Mouse (Mus musculus) midbrain, embryonic 15.5 days (tissue): ENCODE results near the gene Slc7a5. TPM values are rescaled to one million over a fixed set of nuclear protein-coding genes. Genes with fewer than 3 reads are reported as not detected.

Experiments used
- ATAC-seq: fragments of 200-750 bp; cut with Nextera tagmentation; replicated peaks from 2 replicates; pipeline ENCODE4 v1.8.0; 2017; ENCODE audit warnings: moderate TSS enrichment
- H3K27ac ChIP-seq: fragments of 300-500 bp; sonication (generic); 2 replicates; pipeline ENCODE4 v1.5.1; 2015; ENCODE audit warnings: mild to moderate bottlenecking, inconsistent platforms
- H3K27me3 ChIP-seq: fragments of 300-500 bp; sonication (generic); replicated peaks from 2 replicates; pipeline ENCODE4 v1.6.1; 2015; ENCODE audit warnings: inconsistent platforms
- H3K36me3 ChIP-seq: fragments of 300-500 bp; sonication (generic); replicated peaks from 2 replicates; pipeline ENCODE4 v1.6.1; 2015; ENCODE audit warnings: inconsistent platforms
- H3K4me1 ChIP-seq: fragments of 300-500 bp; sonication (generic); 2 replicates; pipeline ENCODE4 v1.6.1; 2015; ENCODE audit warnings: inconsistent platforms
- H3K4me2 ChIP-seq: fragments of 300-500 bp; sonication (generic); 2 replicates; pipeline ENCODE4 v1.6.1; 2015; ENCODE audit warnings: inconsistent platforms, mild to moderate bottlenecking, moderate library complexity
- H3K4me3 ChIP-seq: fragments of 300-500 bp; sonication (generic); 2 replicates; pipeline ENCODE4 v1.5.1; 2015; ENCODE audit warnings: mild to moderate bottlenecking, inconsistent platforms
- H3K9ac ChIP-seq: fragments of 300-500 bp; sonication (generic); 2 replicates; pipeline ENCODE4 v1.6.1; 2015; ENCODE audit warnings: mild to moderate bottlenecking, inconsistent platforms
- H3K9me3 ChIP-seq: fragments of 300-500 bp; sonication (generic); 2 replicates; pipeline ENCODE4 v1.6.1; 2016; ENCODE audit warnings: inconsistent platforms
- WGBS: fragments of 180-500 bp; shearing (Covaris S2); methylation state at CpG from one replicate; pipeline ENCODE4 v1.1.7; 2015; ENCODE audit warnings: mixed read lengths; 5-methylcytosine and 5-hydroxymethylcytosine counted together
- polyA plus RNA-seq: library from polyadenylated mRNA; unstranded; fragments of >200 nt; fragmentation: Nextera tagmentation; extraction: Ambion mirVana; gene quantifications from 2 replicates; pipeline ENCODE4 v1.2.1, GENCODE M21; 2015

The Slc7a5 gene
- polyA plus RNA-seq, 1 experiment from 2014 or later: 55.5 TPM

DNA sequence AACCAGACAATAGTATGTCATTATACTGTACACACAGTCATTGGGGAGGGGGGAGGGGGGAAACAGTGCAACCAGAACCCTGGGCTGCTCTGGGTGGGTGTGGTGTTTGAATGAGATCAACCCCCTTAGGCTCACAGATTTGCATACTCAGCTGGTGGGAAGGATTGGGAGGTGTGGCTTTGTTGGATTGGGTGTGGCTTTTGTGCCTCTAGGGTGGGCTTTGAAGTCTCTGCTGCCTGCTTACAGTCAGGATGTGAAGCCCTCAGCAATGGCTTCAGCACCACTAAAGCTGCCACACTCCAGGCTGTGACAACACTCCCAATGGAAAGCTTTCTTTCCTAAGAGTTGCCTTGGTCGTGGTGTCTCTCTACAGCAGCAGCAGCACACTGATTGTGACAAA is 19.9 kb downstream of the Slc7a5 start:
- Histone ChIP-seq H3K27ac (no peak overlapping the region), H3K36me3 (peaks cover 7% of the 10 kb centered on the region), H3K4me2 (no peak overlapping the region), H3K9ac (no peak overlapping the region), H3K4me1 (no peaks in the 10 kb centered on the region), H3K27me3 (no peaks in the 10 kb centered on the region), H3K4me3 (no peak overlapping the region), H3K9me3 (no peaks in the 10 kb centered on the region)
- no peak for ATAC-seq
- WGBS: 59% methylated on average over 1 of the region's 1 CpGs

DNA sequence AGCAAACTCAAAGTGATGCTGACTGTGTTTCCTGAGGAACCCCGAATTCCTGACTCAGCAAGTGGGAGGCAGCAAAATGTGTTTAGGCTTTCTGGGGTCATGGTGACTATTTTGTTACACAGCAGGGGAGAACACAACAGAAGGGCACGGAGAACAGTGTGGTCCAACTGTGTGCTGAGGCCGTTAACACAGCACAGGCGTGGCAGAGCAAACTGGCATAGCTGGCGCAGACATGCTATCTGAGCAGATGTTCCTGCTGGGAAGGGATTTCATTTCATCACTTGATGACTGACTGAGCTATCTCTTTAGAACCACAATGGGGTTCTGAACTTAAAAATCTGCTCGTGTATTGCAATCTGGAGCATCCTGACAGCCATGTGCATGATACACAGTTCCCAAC is 22.1 kb downstream of the Slc7a5 start:
- H3K4me1 ChIP-seq: no peaks in the 10 kb centered on the region
- no peak for ATAC-seq
- no peaks in the 10 kb centered on the region for H3K9me3 ChIP-seq
- peaks cover 7% of the 10 kb centered on the region for H3K36me3 ChIP-seq
- WGBS: 80% methylated on average over 6 of the region's 6 CpGs
- H3K4me2 ChIP-seq: no peak overlapping the region
- no peak overlapping the region for H3K4me3 ChIP-seq
- no peaks in the 10 kb centered on the region for H3K27me3 ChIP-seq
- H3K27ac ChIP-seq: no peak overlapping the region
- no peak overlapping the region for H3K9ac ChIP-seq

DNA sequence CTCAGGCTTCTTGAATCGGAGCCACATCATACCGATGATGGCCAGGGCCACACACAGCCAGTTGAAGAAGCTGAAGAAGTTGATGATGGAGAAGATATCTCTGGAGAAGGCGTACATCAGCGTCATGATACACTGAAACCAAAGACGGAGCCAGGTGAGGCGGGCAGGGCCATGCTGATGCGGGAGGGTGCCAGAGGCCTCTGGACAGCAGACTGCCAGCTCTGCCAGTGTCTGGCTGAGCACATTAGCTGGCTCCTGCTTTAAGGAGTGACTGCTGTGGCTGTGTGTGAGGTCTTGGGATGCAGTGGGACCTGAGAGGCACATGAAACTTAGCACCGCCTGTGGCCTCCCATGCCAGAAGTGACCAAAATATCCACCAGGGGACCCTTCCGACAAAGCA is 22.5 kb downstream of the Slc7a5 start:
- Histone ChIP-seq H3K27ac (no peak overlapping the region), H3K9me3 (no peaks in the 10 kb centered on the region), H3K9ac (no peak overlapping the region), H3K27me3 (no peaks in the 10 kb centered on the region), H3K4me3 (no peak overlapping the region), H3K4me1 (no peaks in the 10 kb centered on the region), H3K36me3 (peaks cover 7% of the 10 kb centered on the region), H3K4me2 (no peak overlapping the region)
- ATAC-seq: no peak
- WGBS: 97% methylated on average over 9 of the region's 9 CpGs

DNA sequence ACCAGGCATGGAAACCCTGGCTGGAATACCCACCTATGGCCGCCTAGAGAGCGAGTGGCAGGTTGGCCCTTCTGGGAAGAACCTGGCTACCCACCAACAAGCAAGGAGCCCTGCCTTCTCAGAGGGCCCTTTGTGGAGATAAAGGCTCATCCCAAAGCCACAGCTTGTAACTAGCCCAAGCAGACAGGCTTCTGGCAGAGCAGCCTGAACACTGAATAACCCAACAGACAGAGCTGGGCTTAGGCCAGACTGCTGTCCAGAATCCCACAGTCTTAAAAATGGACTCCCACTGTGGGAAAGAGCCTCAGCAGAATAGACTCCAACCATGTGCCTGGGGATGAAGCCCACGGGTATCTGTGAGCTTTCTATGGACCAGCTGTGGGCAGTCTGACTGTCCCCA is 23.3 kb downstream of the Slc7a5 start:
- 89% methylated on average over 3 of the region's 3 CpGs for WGBS
- Histone ChIP-seq H3K9me3 (no peaks in the 10 kb centered on the region), H3K4me3 (no peak overlapping the region), H3K4me1 (no peaks in the 10 kb centered on the region), H3K27ac (no peak overlapping the region), H3K4me2 (no peak overlapping the region), H3K36me3 (peaks cover 7% of the 10 kb centered on the region), H3K27me3 (no peaks in the 10 kb centered on the region), H3K9ac (no peak overlapping the region)
- no peak for ATAC-seq

DNA sequence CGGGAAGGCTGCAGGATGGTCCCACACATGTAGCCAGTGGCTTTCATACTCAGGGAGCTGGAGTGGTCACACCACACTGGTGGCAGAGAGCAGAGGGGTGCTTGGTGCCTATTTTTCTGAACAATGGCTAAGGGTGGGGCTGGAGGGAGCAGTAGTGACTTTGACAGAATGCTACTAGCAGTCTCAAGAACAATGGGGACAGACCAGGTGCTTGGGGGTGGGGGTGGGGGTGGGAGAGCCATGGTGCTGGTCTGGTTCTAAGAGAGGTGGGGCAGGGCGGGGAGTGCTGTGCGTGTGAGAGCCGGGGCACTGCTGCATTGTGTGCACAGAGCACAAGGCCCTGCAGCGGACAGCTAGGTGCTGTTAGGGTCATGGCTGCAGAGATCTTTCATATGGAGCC is 25.6 kb downstream of the Slc7a5 start:
- ATAC-seq: no peak
- Histone ChIP-seq H3K4me3 (no peak overlapping the region), H3K4me2 (no peak overlapping the region), H3K4me1 (no peaks in the 10 kb centered on the region), H3K27ac (no peak overlapping the region), H3K27me3 (no peaks in the 10 kb centered on the region), H3K36me3 (peaks cover 7% of the 10 kb centered on the region), H3K9ac (no peak overlapping the region), H3K9me3 (no peaks in the 10 kb centered on the region)
- 91% methylated on average over 5 of the region's 5 CpGs for WGBS

DNA sequence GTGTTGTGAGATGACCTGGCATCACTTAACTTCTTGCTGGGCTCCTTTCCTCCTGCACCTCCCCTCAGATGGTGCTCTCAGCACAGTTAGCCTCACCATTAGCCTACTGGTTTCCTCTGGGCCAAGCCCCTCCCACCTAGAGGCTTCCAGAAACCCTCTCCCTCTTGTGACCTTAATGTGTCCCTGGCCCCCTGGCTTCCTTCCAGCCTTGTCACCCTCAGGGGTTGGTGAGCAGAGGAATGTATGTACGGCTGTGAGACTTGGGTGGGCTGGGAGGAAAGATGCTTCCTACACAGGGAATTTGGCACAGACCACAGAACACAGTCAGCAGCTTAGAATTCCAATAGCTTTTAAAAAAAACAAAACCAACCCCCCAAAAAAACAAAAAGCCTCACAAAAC is 26.7 kb downstream of the Slc7a5 start:
- no peaks in the 10 kb centered on the region for H3K27me3 ChIP-seq
- peaks cover 3% of the 10 kb centered on the region for H3K36me3 ChIP-seq
- no peaks in the 10 kb centered on the region for H3K4me1 ChIP-seq
- H3K9me3 ChIP-seq: no peaks in the 10 kb centered on the region
- 63% methylated on average over 1 of the region's 1 CpGs for WGBS
- ATAC-seq: no peak
- H3K4me3 ChIP-seq: no peak overlapping the region
- no peak overlapping the region for H3K27ac ChIP-seq
- no peak overlapping the region for H3K4me2 ChIP-seq
- no peak overlapping the region for H3K9ac ChIP-seq

DNA sequence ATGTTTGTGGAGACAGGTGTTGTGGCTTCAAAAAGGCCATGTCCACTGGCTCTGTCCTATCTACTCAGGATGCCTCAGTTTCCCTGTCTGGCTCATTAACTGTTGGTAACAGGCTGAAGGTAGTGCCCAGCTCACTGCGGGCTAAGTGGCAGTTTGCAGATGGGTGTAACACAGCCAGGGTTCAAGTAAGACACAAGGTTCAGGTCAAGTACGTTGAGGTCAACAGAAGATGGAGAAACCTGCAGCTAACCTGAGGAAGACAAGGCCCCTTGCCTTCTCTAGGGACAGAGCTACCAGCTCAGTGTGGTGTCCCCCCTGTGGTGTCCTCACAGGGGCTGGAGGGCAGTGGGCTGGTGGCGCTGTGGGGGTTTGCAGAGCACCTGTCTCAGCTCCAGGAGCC is 27.8 kb downstream of the Slc7a5 start:
- Histone ChIP-seq H3K4me3 (no peak overlapping the region), H3K9ac (no peak overlapping the region), H3K27ac (no peak overlapping the region), H3K36me3 (no peaks in the 10 kb centered on the region; the same call in 1 of the 2 replicates), H3K27me3 (no peaks in the 10 kb centered on the region), H3K4me2 (no peak overlapping the region), H3K4me1 (no peaks in the 10 kb centered on the region), H3K9me3 (no peaks in the 10 kb centered on the region)
- ATAC-seq: no peak
- 81% methylated on average over 3 of the region's 3 CpGs for WGBS

DNA sequence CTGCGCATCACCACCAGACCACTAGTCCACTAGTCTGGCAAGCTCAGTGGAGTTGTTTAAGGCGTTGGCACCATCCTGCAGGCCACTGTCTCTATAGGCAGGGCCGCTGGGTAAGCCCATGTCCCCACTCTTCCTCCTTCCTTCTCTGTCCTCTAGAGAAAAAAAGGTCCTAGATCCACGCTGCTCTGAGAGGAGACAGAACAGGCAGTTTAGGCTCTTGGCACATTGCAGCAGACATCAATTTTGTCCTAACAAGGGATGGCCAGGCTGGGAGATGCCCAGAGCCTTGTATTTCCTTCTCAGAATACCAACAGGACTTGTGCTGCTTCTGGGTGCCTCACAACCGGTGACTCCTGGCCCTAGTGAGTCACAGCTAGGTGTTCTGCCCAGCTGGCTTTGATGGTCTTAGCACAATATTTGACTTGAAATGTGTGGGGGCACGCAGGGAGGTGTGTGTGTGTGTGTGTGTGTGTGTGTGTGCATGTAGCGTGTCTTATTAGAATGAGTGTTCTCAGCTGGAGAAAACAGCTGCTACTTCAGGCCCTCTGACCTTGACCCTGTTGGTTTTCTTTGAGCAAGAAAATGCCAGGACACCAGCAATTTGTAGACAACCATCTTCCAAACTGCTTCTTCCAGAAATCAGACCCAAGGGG is 29.5 kb downstream of the Slc7a5 start:
- no peaks in the 10 kb centered on the region for H3K27me3 ChIP-seq
- WGBS: 82% methylated on average over 7 of the region's 7 CpGs

DNA sequence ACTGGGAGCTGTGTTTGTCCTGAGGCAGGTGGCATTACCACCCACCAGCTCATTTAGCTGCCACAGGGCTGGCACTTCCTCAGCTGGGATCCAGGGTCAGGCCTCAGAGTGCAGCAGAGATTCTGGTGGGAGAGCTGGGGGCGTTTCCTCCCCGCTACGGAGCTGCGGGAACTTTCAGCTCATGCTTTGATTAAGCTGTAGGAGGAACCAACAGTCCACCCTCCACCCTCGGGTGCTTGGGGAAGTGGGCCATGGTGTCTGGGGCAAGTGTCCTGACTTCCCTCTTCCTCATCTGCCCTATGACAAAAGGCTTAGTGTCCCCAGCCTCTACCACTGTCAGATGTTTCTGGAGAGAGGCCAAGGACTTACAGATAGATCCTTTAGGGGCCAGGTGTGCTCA is 30.3 kb downstream of the Slc7a5 start:
- H3K36me3 ChIP-seq: no peaks in the 10 kb centered on the region; the same call in 1 of the 2 replicates
- H3K27ac ChIP-seq: no peak overlapping the region
- peaks cover 6% of the 10 kb centered on the region; the same call in 1 of the 2 replicates for H3K4me1 ChIP-seq
- H3K9me3 ChIP-seq: no peaks in the 10 kb centered on the region
- no peak overlapping the region for H3K4me3 ChIP-seq
- no peak overlapping the region for H3K4me2 ChIP-seq
- 84% methylated on average over 5 of the region's 5 CpGs for WGBS
- no peak for ATAC-seq
- no peaks in the 10 kb centered on the region for H3K27me3 ChIP-seq
- no peak overlapping the region for H3K9ac ChIP-seq

More for the DNA sequence above, 29.5 kb downstream of the Slc7a5 start:
- no peak overlapping the region for H3K27ac ChIP-seq
- no peaks in the 10 kb centered on the region for H3K9me3 ChIP-seq
- no peak overlapping the region for H3K4me2 ChIP-seq
- no peak overlapping the region for H3K4me3 ChIP-seq
- H3K9ac ChIP-seq: no peak overlapping the region
- no peak for ATAC-seq
- 0 out of 2 replicates have a peak, but pooled peaks cover 2% of the 10 kb centered on the region for H3K4me1 ChIP-seq
- H3K36me3 ChIP-seq: no peaks in the 10 kb centered on the region; the same call in 1 of the 2 replicates

DNA sequence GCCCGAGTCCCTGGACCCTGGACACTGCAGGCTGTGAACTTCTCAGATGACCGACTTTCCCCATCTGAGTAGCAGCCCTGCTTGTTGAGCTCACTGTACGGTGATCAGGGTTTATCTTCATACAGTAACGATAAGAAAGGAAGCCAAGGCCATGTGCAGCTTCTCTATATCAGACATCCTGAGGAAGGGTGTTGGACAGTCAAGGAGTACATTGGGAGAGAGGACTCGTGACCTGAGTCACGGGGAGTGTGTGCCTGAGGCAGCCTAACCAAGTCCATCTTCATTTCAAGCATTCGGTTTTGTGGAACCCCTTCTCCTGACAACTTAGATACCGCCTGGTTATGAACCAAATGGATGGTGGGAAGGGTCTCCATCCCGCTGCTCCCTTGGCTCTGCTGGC is 32.0 kb downstream of the Slc7a5 start:
- H3K9ac ChIP-seq: no peak overlapping the region
- H3K27me3 ChIP-seq: no peaks in the 10 kb centered on the region
- 87% methylated on average over 9 of the region's 9 CpGs for WGBS
- no peak for ATAC-seq
- H3K36me3 ChIP-seq: no peaks in the 10 kb centered on the region
- no peak overlapping the region for H3K27ac ChIP-seq
- no peak overlapping the region for H3K4me2 ChIP-seq
- no peaks in the 10 kb centered on the region for H3K9me3 ChIP-seq
- peaks cover 11% of the 10 kb centered on the region; the same call in 1 of the 2 replicates for H3K4me1 ChIP-seq
- no peak overlapping the region for H3K4me3 ChIP-seq

DNA sequence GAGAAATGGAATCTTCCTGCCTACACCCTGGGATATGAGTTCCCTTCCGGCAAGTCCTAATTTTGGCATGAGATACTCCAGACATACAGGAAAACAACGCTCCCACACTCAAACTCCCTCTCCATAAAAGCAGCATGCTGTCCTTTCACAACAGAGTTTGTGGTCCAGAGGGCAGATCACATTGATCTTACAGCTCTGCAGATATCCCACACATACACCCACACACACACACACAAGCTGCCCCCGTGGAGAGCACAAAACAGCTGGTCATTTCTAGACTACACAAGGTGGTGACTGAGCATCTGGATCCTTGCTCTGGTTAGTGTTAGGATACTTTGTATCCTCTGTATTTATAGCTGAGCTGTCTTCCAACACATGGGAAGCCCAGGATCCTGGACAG is 32.4 kb downstream of the Slc7a5 start:
- WGBS: 65% methylated on average over 3 of the region's 3 CpGs
- no peaks in the 10 kb centered on the region for H3K36me3 ChIP-seq
- ATAC-seq: no peak
- H3K4me3 ChIP-seq: no peak overlapping the region
- no peak overlapping the region for H3K4me2 ChIP-seq
- H3K4me1 ChIP-seq: peaks cover 11% of the 10 kb centered on the region; the same call in 1 of the 2 replicates
- no peaks in the 10 kb centered on the region for H3K9me3 ChIP-seq
- H3K27ac ChIP-seq: no peak overlapping the region
- no peak overlapping the region for H3K9ac ChIP-seq
- H3K27me3 ChIP-seq: no peaks in the 10 kb centered on the region

DNA sequence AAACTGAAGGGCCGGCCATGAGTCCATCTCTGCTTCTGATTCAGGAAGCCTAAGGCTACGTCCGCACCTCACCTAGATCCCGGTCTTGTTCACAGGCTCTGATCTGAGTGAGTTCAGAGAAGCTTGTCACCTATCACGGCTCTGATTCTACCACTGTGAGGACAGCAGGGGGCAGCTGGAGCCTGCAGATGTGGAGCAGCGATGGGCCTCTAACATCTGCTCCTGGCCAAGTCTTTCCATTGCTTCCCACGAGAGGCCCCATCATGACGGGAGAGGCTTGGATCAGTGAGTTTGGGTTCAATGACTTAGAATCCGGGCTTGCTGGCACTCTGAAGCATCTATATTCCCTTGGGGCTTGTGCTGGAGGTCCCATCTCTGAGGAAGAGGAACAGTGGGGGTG is 33.5 kb downstream of the Slc7a5 start:
- Histone ChIP-seq H3K9ac (no peak overlapping the region), H3K27ac (no peak overlapping the region), H3K4me2 (no peak overlapping the region), H3K36me3 (no peaks in the 10 kb centered on the region), H3K4me1 (peaks cover 11% of the 10 kb centered on the region; the same call in 1 of the 2 replicates), H3K27me3 (no peaks in the 10 kb centered on the region), H3K4me3 (no peak overlapping the region), H3K9me3 (no peaks in the 10 kb centered on the region)
- WGBS: 63% methylated on average over 9 of the region's 9 CpGs
- no peak for ATAC-seq

DNA sequence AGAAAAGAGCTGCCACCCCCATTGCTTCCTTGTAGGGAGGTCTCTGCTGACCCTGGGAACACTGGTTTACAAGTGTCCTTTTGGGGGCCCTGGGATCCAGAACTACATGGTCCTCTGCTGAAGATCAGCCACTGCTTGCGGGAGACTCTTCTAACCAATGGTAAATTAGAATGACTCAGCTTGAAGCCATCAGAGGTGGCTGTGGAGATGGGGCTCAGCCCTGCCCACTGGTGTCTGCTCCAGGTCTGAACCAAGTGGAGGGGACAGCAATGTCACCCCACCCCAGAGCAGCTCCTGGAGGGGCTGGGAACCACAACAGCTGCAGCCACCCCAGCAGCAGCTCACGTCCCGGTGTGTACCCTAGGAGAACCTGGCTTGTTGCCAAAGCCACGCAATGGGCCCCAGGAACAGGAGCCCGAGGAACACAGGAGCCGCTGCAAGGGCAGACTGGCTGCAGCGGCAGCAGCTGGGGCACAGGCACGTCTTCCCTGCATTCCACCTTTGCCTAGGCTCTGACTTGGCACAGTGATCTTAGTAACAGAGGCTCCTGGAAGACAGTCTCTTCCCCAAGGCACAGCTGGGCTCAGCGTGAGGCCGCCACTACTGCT is 35.6 kb downstream of the Slc7a5 start:
- Histone ChIP-seq H3K27me3 (no peaks in the 10 kb centered on the region), H3K4me1 (peaks cover 11% of the 10 kb centered on the region; the same call in 1 of the 2 replicates), H3K9me3 (no peaks in the 10 kb centered on the region), H3K9ac (no peak overlapping the region), H3K4me3 (no peak overlapping the region), H3K27ac (no peak overlapping the region), H3K36me3 (no peaks in the 10 kb centered on the region), H3K4me2 (no peak overlapping the region)
- 25% methylated on average over 10 of the region's 10 CpGs for WGBS
- no peak for ATAC-seq
